Mouse (Mus musculus) bone marrow macrophage, adult 2 months (primary cell): ENCODE measurements around the gene Pcp4.

Experiments
- CTCF ChIP-seq: IDR thresholded peaks from 2 replicates; pipeline ENCODE4 v1.5.1; 2012; ENCODE audit warnings: low read depth, mild to moderate bottlenecking, low read length, moderate library complexity
- POLR2A ChIP-seq: IDR thresholded peaks from 2 replicates; pipeline ENCODE4 v1.6.1; 2012; ENCODE audit warnings: mild to moderate bottlenecking, low read depth, low read length, borderline replicate concordance

DNA sequence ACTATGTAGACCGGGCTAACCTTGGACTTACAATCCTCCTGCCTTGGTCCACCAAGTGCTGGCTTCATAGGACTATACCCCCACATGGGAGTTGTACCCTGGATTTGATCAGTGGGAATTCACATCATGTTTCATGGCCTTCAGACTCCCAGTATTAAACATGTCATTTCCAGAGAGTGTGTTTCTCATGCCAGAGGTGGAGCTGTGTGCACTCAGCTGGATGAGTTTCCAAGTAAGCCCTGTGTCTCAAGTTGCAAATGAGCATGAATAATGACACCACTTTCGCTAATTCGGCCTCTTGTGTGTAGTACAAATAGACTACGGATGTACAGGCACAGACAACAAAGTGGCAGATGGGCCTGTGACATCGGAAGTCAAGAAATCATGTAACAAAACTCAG, 20.6 kb downstream of the Pcp4 start:
- no peak for TF ChIP-seq POLR2A
- TF ChIP-seq CTCF = no peak
